Mouse (Mus musculus) activated CD4-positive, CD25-positive, alpha-beta regulatory T cell (primary cell): Measurements from ENCODE around the gene Gm10663. TPM values are rescaled to one million over a fixed set of nuclear protein-coding genes. Genes with fewer than 3 reads are reported as not detected.

ENCODE experiments used
- polyA plus RNA-seq, 2 experiments: library from polyadenylated mRNA; unstranded; fragments of 100-300 nt; shearing (Covaris generic); gene quantifications; one replicate each; pipeline ENCODE4 v1.2.1; 2017

The Gm10663 gene
- polyA plus RNA-seq, result not detected

GRCm38 (mm10) chr8:65074733-65075132 lies at the start of gene Gm10663:
TSS of gene Gm10663 (plus strand) at chr8:65075033.

DNA sequence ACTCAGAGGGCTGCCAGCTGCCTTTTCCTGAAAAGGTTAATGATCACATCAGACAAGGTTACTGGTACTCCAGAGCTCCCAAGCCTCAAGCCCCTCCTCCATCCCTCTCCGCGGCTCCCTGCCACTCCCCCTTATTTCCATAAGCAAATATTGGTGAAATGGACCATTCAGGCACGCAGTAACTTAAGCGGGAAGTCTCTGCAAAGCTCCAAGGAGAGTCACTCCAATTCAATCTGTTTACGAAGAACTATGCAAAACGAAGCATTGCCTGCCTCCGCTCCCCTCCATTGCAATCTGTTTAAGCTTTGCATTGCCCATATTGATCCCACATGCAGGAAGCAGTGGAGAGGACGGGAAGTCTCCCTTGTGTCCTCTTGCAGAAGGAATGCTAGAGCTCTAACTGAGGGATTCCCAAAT lies 37.7 kb upstream of the Gm10663 start, which contains the start of gene Apela:
Gene Apela (minus strand): TSS at position 220 of the 417 bp plus-strand sequence.

Other genes starting within 250 kb of the Gm10663 start
- 10 to 100 TPM; 15.9 to 18.1 TPM for gene Klhl2, start 225.0 kb upstream of the Gm10663 start, polyA plus RNA-seq
- gene Tmem192, start 127.8 kb upstream of the Gm10663 start, polyA plus RNA-seq, result 100 to 1,000 TPM in 1 of 2 experiments, 10 to 100 TPM in 1; 90.2 to 121 TPM
- under 1 TPM in 1 of 2 experiments, not detected in 1; 0.66 TPM for gene Trim75, start 87.2 kb upstream of the Gm10663 start, polyA plus RNA-seq
- not detected for gene Trim61, start 56.5 kb upstream of the Gm10663 start, polyA plus RNA-seq
- gene Trim60, start 56.4 kb upstream of the Gm10663 start, polyA plus RNA-seq, result not detected
- not detected for gene Apela, start 37.7 kb upstream of the Gm10663 start, polyA plus RNA-seq
- gene BC030870, start 54.5 kb downstream of the Gm10663 start, polyA plus RNA-seq, result under 1 TPM in 1 of 2 experiments, not detected in 1; 0.34 TPM